In the genomic region with DNA sequence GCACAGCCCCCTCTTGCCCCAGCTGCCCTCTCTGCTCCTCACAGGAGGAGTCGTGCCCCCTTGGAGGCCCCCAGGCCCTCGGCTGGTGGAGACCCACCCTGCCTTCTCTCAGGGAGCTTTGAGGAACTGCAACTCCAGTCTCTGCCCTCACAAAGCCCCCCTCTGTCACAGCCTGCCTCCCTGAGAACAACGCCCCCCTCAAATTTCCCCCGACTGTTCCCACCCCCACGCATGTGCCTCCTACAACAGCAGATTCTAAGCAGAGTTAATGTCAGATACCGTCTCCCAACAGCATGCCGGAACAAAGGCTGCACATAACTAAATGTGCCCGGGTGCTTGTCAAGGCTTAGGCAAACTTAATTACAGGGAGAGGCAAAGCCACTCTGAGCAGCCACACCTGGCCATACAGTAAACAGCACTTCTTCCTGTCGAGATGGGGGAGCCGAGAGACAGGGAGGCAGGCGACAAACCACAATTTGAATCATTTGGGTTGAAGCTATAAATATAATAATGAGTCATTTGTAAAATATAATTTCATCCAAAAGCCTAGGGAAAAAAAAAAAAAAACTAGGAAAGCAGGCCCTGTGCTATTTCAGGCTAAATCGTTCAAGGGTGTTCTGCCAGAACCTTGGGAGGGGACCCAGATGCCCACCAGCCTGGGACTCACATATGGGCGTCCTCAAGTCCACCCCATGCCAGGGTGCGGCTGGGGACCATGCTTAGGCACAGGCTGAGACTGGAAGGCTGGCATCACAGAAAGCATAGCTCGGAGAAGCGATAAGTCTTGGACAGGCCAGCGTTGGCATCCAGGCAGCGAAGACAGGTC, we compare ENCODE assay signal across 9 mouse cellular contexts. TPM values are rescaled to one million over a fixed set of nuclear protein-coding genes. Genes with fewer than 3 reads are reported as not detected.
DNase-seq lines count a peak whose midpoint lies in the region; ATAC-seq and TF ChIP-seq lines count a peak whose summit lies in the region.
"Had no signal": no experiment of that assay in that cellular context is flagged by ENCODE, and none has a peak within 500 bp of the region (broad histone marks: within the 10 kb centered on the region; RNA-seq: fewer than 3 reads in every experiment).

No protein-coding gene starts in this region.

- H3K9me3 ChIP-seq in kidney, embryonic 16.5 days (ENCODE audit: low read length), result peaks cover 10% of the 10 kb centered on the region
- H3K9me3 ChIP-seq in intestine, embryonic 14.5 days (ENCODE audit: control insufficient read depth, low read length), result peaks cover 9% of the 10 kb centered on the region; the same call in 1 of the 2 replicates

- no peak for TF ChIP-seq CTCF in kidney, adult 2 months (conservative IDR thresholded peaks at IDR 0.05; ENCODE audit: insufficient read depth, insufficient read length, low read depth, low read length)
- no peak for TF ChIP-seq CTCF in brain, embryonic 14.5 days (IDR thresholded peaks at IDR 0.05; ENCODE audit: borderline replicate concordance, extremely low read depth, insufficient read depth, insufficient read length)

- 39% methylated on average over 17 of the region's 18 CpGs for WGBS in kidney, embryonic 16.5 days
- WGBS in kidney, adult 2 months, result 55% methylated on average over 18 of the region's 18 CpGs
- 34% methylated on average over 18 of the region's 18 CpGs for WGBS in intestine, embryonic 14.5 days

- H3K36me3 ChIP-seq in kidney, embryonic 16.5 days (ENCODE audit: insufficient read depth, low read length), result no peaks in the 10 kb centered on the region
- no peaks in the 10 kb centered on the region for H3K36me3 ChIP-seq in kidney, adult 2 months (ENCODE audit: control insufficient read depth, insufficient read depth, low read length)
- no peaks in the 10 kb centered on the region for H3K36me3 ChIP-seq in intestine, embryonic 14.5 days (ENCODE audit: control insufficient read depth, insufficient read depth, low read length)

- H3K4me1 ChIP-seq in kidney, embryonic 16.5 days (ENCODE audit: insufficient read depth, low read length), result peaks cover 29% of the 10 kb centered on the region
- H3K4me1 ChIP-seq in kidney, adult 2 months (ENCODE audit: control insufficient read depth, insufficient read depth, low read length), result no peaks in the 10 kb centered on the region
- H3K4me1 ChIP-seq in intestine, embryonic 14.5 days (replicated peaks; ENCODE audit: control insufficient read depth, insufficient read depth, low read length), result peaks cover 35% of the 10 kb centered on the region

- H3K4me3 ChIP-seq in kidney, embryonic 16.5 days (ENCODE audit: low read length), result no peak overlapping the region
- H3K4me3 ChIP-seq in kidney, adult 2 months (ENCODE audit: insufficient read depth, low read depth, low read length), result no peak overlapping the region
- H3K4me3 ChIP-seq in intestine, embryonic 14.5 days (ENCODE audit: low read depth, low read length), result no peak overlapping the region

- no peak for DNase-seq in kidney, adult 2 months
- DNase-seq in brain, embryonic 14.5 days (ENCODE audit: low read depth), result peak; percentile 48
- DNase-seq in intestine, embryonic 14.5 days (ENCODE audit: low spot score), result peak; percentile 70
- DNase-seq in right cerebral cortex, adult 18-20 months, result peak; percentile 72
- DNase-seq in embryo, embryonic 11 days, result no peak
- DNase-seq in lung, postnatal 36 days, result no peak

- TF ChIP-seq POLR2A in kidney, adult 2 months (IDR thresholded peaks at IDR 0.05; ENCODE audit: low read depth, low read length), result no peak
- no peak for TF ChIP-seq POLR2A in brain, embryonic 14.5 days (IDR thresholded peaks at IDR 0.05; ENCODE audit: borderline replicate concordance, extremely low read depth, insufficient read depth, insufficient read length, poor library complexity, severe bottlenecking)

- H3K27ac ChIP-seq in kidney, embryonic 16.5 days (ENCODE audit: low read length), result peak overlapping the region; percentile 78
- no peak overlapping the region for H3K27ac ChIP-seq in kidney, adult 2 months (ENCODE audit: insufficient read depth, low read depth, low read length)
- H3K27ac ChIP-seq in intestine, embryonic 14.5 days (ENCODE audit: low read depth), result peak overlapping the region; percentile 91
- H3K27ac ChIP-seq: liver, embryonic 14.5 days had no signal

- ATAC-seq in kidney, embryonic 16.5 days (ENCODE audit: low FRiP score, low TSS enrichment), result peak; percentile 17; the same call in 1 of the 2 replicates
- ATAC-seq in intestine, embryonic 14.5 days (replicated peaks; ENCODE audit: low FRiP score, low TSS enrichment, low read depth), result peak; percentile 30; the same call in 1 of the 2 replicates
- ATAC-seq in monocyte, adult 5-6 weeks (replicated peaks; ENCODE audit: insufficient number of reproducible peaks, low FRiP score, low TSS enrichment, poor library complexity, severe bottlenecking), result no peak

- no peak overlapping the region for H3K4me2 ChIP-seq in kidney, embryonic 16.5 days (replicated peaks; ENCODE audit: low read depth, low read length)
- peak overlapping the region; percentile 14 for H3K4me2 ChIP-seq in intestine, embryonic 14.5 days (ENCODE audit: low read length)

- H3K27me3 ChIP-seq in kidney, embryonic 16.5 days (ENCODE audit: insufficient read depth, low read length), result no peaks in the 10 kb centered on the region
- no peaks in the 10 kb centered on the region for H3K27me3 ChIP-seq in kidney, adult 2 months (replicated peaks; ENCODE audit: control insufficient read depth, insufficient read depth, low read length)
- no peaks in the 10 kb centered on the region for H3K27me3 ChIP-seq in intestine, embryonic 14.5 days (replicated peaks; ENCODE audit: control insufficient read depth, insufficient read depth, low read length)

- H3K9ac ChIP-seq in kidney, embryonic 16.5 days (replicated peaks; ENCODE audit: low read length), result peak overlapping the region; percentile 43
- no peak overlapping the region for H3K9ac ChIP-seq in intestine, embryonic 14.5 days (ENCODE audit: low read length)
- H3K9ac ChIP-seq: liver, embryonic 14.5 days had no signal

RNA-seq across cellular contexts. Expression of a gene that starts 34.6 kb away (rescaled TPM):
- 16.5 and 18.4 TPM in 2 replicates for polyA plus RNA-seq in kidney, embryonic 16.5 days (2015; fragmentation: Nextera tagmentation; extraction: Ambion mirVana)
- 11.2 and 14.2 TPM in 2 replicates for polyA plus RNA-seq in kidney, adult 2 months (2012; rRNA removed)
- 8.6 and 9.6 TPM in 2 replicates for polyA plus RNA-seq in brain, embryonic 14.5 days (2012; rRNA removed)
- polyA plus RNA-seq in intestine, embryonic 14.5 days (2014; fragmentation: Nextera tagmentation; extraction: Ambion mirVana), result 21.8 and 22.9 TPM in 2 replicates
- 2.2 to 7.6 TPM (median 5.6 TPM) in 3 replicates for total RNA-seq in monocyte, adult 5-6 weeks (2017)

RNA-seq across cellular contexts. Expression of a gene that starts 42.7 kb away (rescaled TPM):
- 70.5 and 76.1 TPM in 2 replicates for polyA plus RNA-seq in kidney, embryonic 16.5 days (2015; fragmentation: Nextera tagmentation; extraction: Ambion mirVana)
- 118 and 126 TPM in 2 replicates for polyA plus RNA-seq in kidney, adult 2 months (2012; rRNA removed)
- 73.2 and 79.8 TPM in 2 replicates for polyA plus RNA-seq in brain, embryonic 14.5 days (2012; rRNA removed)
- polyA plus RNA-seq in intestine, embryonic 14.5 days (2014; fragmentation: Nextera tagmentation; extraction: Ambion mirVana), result 99.2 and 101 TPM in 2 replicates
- total RNA-seq in monocyte, adult 5-6 weeks (2017), result 36.2 to 38.6 TPM (median 37.6 TPM) in 3 replicates

Comparison
In these comparisons a context has a peak if more than half of its experiments do, and no peak if none do; other contexts are left out.
1. DNase-seq: peak in brain, embryonic 14.5 days (single experiment), intestine, embryonic 14.5 days (single experiment) and right cerebral cortex, adult 18-20 months (single experiment); none in kidney, adult 2 months (single experiment), embryo, embryonic 11 days (single experiment) and lung, postnatal 36 days (single experiment).